Mouse (Mus musculus) MEL (cell line): ENCODE data around the gene Zkscan6. TPM values are rescaled to one million over a fixed set of nuclear protein-coding genes. Genes with fewer than 3 reads are reported as not detected.

Experiments used
- DNase-seq: peaks from one replicate; pipeline ENCODE4 v3.0.0; 2011; ENCODE audit warnings: low read depth, low spot score
- H3K27ac ChIP-seq: 2 replicates; pipeline ENCODE4 v1.5.1; 2012; ENCODE audit warnings: low read depth, mild to moderate bottlenecking, control low read depth, low read length, moderate library complexity; ENCODE audit not compliant: control insufficient read depth
- H3K27me3 ChIP-seq, 2 experiments: fragments of 150-350 bp in 1 of 2; sonication (generic) in 1 of 2; 2 replicates each; pipeline ENCODE4 v1.6.1; 2012; ENCODE audit warnings: low read length in 2 of 2, mild to moderate bottlenecking in 2 of 2, improper control_type of control experiment in 1 of 2, moderate library complexity in 1 of 2; ENCODE audit not compliant: insufficient read depth in 2 of 2, control insufficient read depth in 1 of 2
- H3K36me3 ChIP-seq, 2 experiments: 2 replicates each; pipeline ENCODE4 v1.6.1; 2012 to 2014; ENCODE audit warnings: low read length in 2 of 2, improper control_type of control experiment in 1 of 2, inconsistent platforms in 1 of 2, mild to moderate bottlenecking in 1 of 2; ENCODE audit not compliant: insufficient read depth in 2 of 2, control insufficient read depth in 1 of 2
- H3K4me1 ChIP-seq, 2 experiments: fragments of 150-350 bp in 1 of 2; sonication (generic) in 1 of 2; 2 replicates each; pipeline ENCODE4 v1.6.1; 2012; ENCODE audit warnings: low read length in 2 of 2, improper control_type of control experiment in 1 of 2, mild to moderate bottlenecking in 1 of 2; ENCODE audit not compliant: insufficient read depth in 2 of 2, control insufficient read depth in 1 of 2
- H3K4me3 ChIP-seq, 2 experiments: fragments of 150-350 bp in 1 of 2; sonication (generic) in 1 of 2; 2 replicates each; pipeline ENCODE4 v1.5.1; 2012; ENCODE audit warnings: low read depth in 2 of 2, low read length in 2 of 2, mild to moderate bottlenecking in 2 of 2, moderate library complexity in 2 of 2, control low read depth in 1 of 2, improper control_type of control experiment in 1 of 2; ENCODE audit not compliant: control insufficient read depth in 1 of 2, insufficient read depth in 1 of 2
- H3K79me2 ChIP-seq: 2 replicates; pipeline ENCODE4 v1.6.1; 2012; ENCODE audit warnings: mild to moderate bottlenecking, low read length, moderate library complexity; ENCODE audit not compliant: control insufficient read depth, poor library complexity, insufficient read depth
- H3K9ac ChIP-seq: 2 replicates; pipeline ENCODE4 v1.6.1; 2012; ENCODE audit warnings: low read depth, mild to moderate bottlenecking, control low read depth, low read length, moderate library complexity; ENCODE audit not compliant: control insufficient read depth, poor library complexity, severe bottlenecking
- H3K9me3 ChIP-seq: fragments of 150-350 bp; sonication (generic); replicated peaks from 2 replicates; pipeline ENCODE4 v1.6.1; 2012; ENCODE audit warnings: mild to moderate bottlenecking, low read length, improper control_type of control experiment, moderate library complexity; ENCODE audit not compliant: insufficient read depth
- BHLHE40 ChIP-seq: IDR thresholded peaks from 2 replicates; pipeline ENCODE4 v1.6.1; 2012; ENCODE audit warnings: low read depth, mild to moderate bottlenecking, inconsistent platforms, low read length, improper control_type of control experiment, borderline replicate concordance
- CHD1 ChIP-seq: IDR thresholded peaks from 2 replicates; pipeline ENCODE4 v1.6.1; 2012; ENCODE audit warnings: low read depth, mild to moderate bottlenecking, inconsistent platforms, low read length, improper control_type of control experiment
- CHD2 ChIP-seq: IDR thresholded peaks from 2 replicates; pipeline ENCODE4 v1.6.1; 2011; ENCODE audit warnings: low read length, improper control_type of control experiment
- CTCF ChIP-seq, 3 experiments: IDR thresholded peaks in 2 of 3; conservative IDR thresholded peaks in 1 of 3; 2 replicates each; pipeline ENCODE4 v1.5.1; 2011 to 2012; ENCODE audit warnings: low read length in 3 of 3, low read depth in 2 of 3, mild to moderate bottlenecking in 2 of 3, improper control_type of control experiment in 1 of 3, inconsistent platforms in 1 of 3, mixed read lengths in 1 of 3, moderate library complexity in 1 of 3; ENCODE audit not compliant: control insufficient read depth in 1 of 3, insufficient read depth in 1 of 3, poor library complexity in 1 of 3, severe bottlenecking in 1 of 3
- E2F4 ChIP-seq: IDR thresholded peaks from 2 replicates; pipeline ENCODE4 v1.6.1; 2011; ENCODE audit warnings: low read depth, low read length, improper control_type of control experiment, borderline replicate concordance
- ELF1 ChIP-seq: IDR thresholded peaks from 2 replicates; pipeline ENCODE4 v1.6.1; 2014; ENCODE audit warnings: low read depth, mild to moderate bottlenecking, inconsistent platforms, low read length, improper control_type of control experiment, moderate library complexity
- EP300 ChIP-seq, 2 experiments: IDR thresholded peaks; 2 replicates each; pipeline ENCODE4 v1.6.1; 2011; ENCODE audit warnings: improper control_type of control experiment in 2 of 2, low read length in 2 of 2, low read depth in 1 of 2, mild to moderate bottlenecking in 1 of 2
- ETS1 ChIP-seq: IDR thresholded peaks from 2 replicates; pipeline ENCODE4 v1.6.1; 2012; ENCODE audit warnings: low read depth, mild to moderate bottlenecking, inconsistent platforms, low read length, improper control_type of control experiment, moderate library complexity
- GABPA ChIP-seq: IDR thresholded peaks from 2 replicates; pipeline ENCODE4 v1.6.1; 2012; ENCODE audit warnings: low read depth, mild to moderate bottlenecking, inconsistent platforms, low read length, improper control_type of control experiment, moderate library complexity
- GATA1 ChIP-seq: IDR thresholded peaks from 2 replicates; pipeline ENCODE4 v1.6.1; 2011; ENCODE audit warnings: low read depth, low read length, improper control_type of control experiment
- HCFC1 ChIP-seq: IDR thresholded peaks from 2 replicates; pipeline ENCODE4 v1.6.1; 2012; ENCODE audit warnings: low read depth, mild to moderate bottlenecking, inconsistent platforms, low read length, improper control_type of control experiment, moderate library complexity
- JUND ChIP-seq: IDR thresholded peaks from 2 replicates; pipeline ENCODE4 v1.6.1; 2011; ENCODE audit warnings: low read depth, mild to moderate bottlenecking, improper control_type of control experiment, low read length
- KAT2A ChIP-seq: conservative IDR thresholded peaks from 2 replicates; pipeline ENCODE4 v1.6.1; 2012; ENCODE audit warnings: low read depth, low read length, improper control_type of control experiment, inconsistent platforms
- MAFK ChIP-seq: IDR thresholded peaks from 2 replicates; pipeline ENCODE4 v1.6.1; 2011; ENCODE audit warnings: low read depth, mild to moderate bottlenecking, low read length, improper control_type of control experiment, borderline replicate concordance
- MAX ChIP-seq: IDR thresholded peaks from 2 replicates; pipeline ENCODE4 v1.6.1; 2011; ENCODE audit warnings: low read length, improper control_type of control experiment
- MAZ ChIP-seq: IDR thresholded peaks from 2 replicates; pipeline ENCODE4 v1.6.1; 2012; ENCODE audit warnings: low read depth, mild to moderate bottlenecking, inconsistent platforms, low read length, improper control_type of control experiment
- MEF2A ChIP-seq: IDR thresholded peaks from 2 replicates; pipeline ENCODE4 v1.6.1; 2014; ENCODE audit warnings: low read depth, mild to moderate bottlenecking, inconsistent platforms, low read length, improper control_type of control experiment; ENCODE audit not compliant: poor library complexity, insufficient replicate concordance, severe bottlenecking; ENCODE audit errors: extremely low read depth
- MXI1 ChIP-seq: IDR thresholded peaks from 2 replicates; pipeline ENCODE4 v1.6.1; 2011; ENCODE audit warnings: mild to moderate bottlenecking, low read depth, low read length, improper control_type of control experiment
- NELFE ChIP-seq: IDR thresholded peaks from 2 replicates; pipeline ENCODE4 v1.6.1; 2011; ENCODE audit warnings: low read depth, low read length, improper control_type of control experiment
- NRF1 ChIP-seq: IDR thresholded peaks from 2 replicates; pipeline ENCODE4 v1.6.1; 2014; ENCODE audit warnings: low read depth, mild to moderate bottlenecking, inconsistent platforms, low read length, improper control_type of control experiment, moderate library complexity; ENCODE audit not compliant: poor library complexity, insufficient read depth, severe bottlenecking
- POLR2AphosphoS2 ChIP-seq: IDR thresholded peaks from 2 replicates; pipeline ENCODE4 v1.6.1; 2011; ENCODE audit warnings: low read length, improper control_type of control experiment
- POLR2AphosphoS5 ChIP-seq: IDR thresholded peaks from 2 replicates; pipeline ENCODE4 v1.6.1; 2012; ENCODE audit warnings: low read depth, borderline replicate concordance, mild to moderate bottlenecking, inconsistent platforms, low read length, moderate library complexity, mixed read lengths
- RAD21 ChIP-seq: IDR thresholded peaks from 2 replicates; pipeline ENCODE4 v1.6.1; 2011; ENCODE audit warnings: mild to moderate bottlenecking, low read depth, low read length, improper control_type of control experiment
- RCOR1 ChIP-seq: IDR thresholded peaks from 2 replicates; pipeline ENCODE4 v1.6.1; 2012; ENCODE audit warnings: low read depth, mild to moderate bottlenecking, inconsistent platforms, low read length, improper control_type of control experiment
- SIN3A ChIP-seq: IDR thresholded peaks from 2 replicates; pipeline ENCODE4 v1.6.1; 2012; ENCODE audit warnings: low read length, improper control_type of control experiment, inconsistent platforms
- SMC3 ChIP-seq: IDR thresholded peaks from 2 replicates; pipeline ENCODE4 v1.6.1; 2011; ENCODE audit warnings: low read depth, low read length, improper control_type of control experiment
- TAL1 ChIP-seq: IDR thresholded peaks from 2 replicates; pipeline ENCODE4 v1.6.1; 2012; ENCODE audit warnings: mild to moderate bottlenecking, inconsistent platforms, low read length, moderate library complexity, mixed read lengths
- TBP ChIP-seq: IDR thresholded peaks from 2 replicates; pipeline ENCODE4 v1.8.0; 2011; ENCODE audit warnings: low read depth, low read length, improper control_type of control experiment
- TCF12 ChIP-seq: IDR thresholded peaks from 2 replicates; pipeline ENCODE4 v1.6.1; 2014; ENCODE audit warnings: low read depth, mild to moderate bottlenecking, inconsistent platforms, low read length, improper control_type of control experiment, moderate library complexity
- UBTF ChIP-seq: IDR thresholded peaks from 2 replicates; pipeline ENCODE4 v1.6.1; 2012; ENCODE audit warnings: low read depth, mild to moderate bottlenecking, inconsistent platforms, low read length, improper control_type of control experiment, moderate library complexity, borderline replicate concordance; ENCODE audit not compliant: insufficient read depth
- USF1 ChIP-seq: IDR thresholded peaks from 2 replicates; pipeline ENCODE4 v1.6.1; 2014; ENCODE audit warnings: low read depth, mild to moderate bottlenecking, inconsistent platforms, low read length, improper control_type of control experiment, moderate library complexity
- USF2 ChIP-seq, 2 experiments: IDR thresholded peaks; 2 replicates each; pipeline ENCODE4 v1.6.1; 2011 to 2012; ENCODE audit warnings: improper control_type of control experiment in 2 of 2, low read length in 2 of 2, borderline replicate concordance in 1 of 2, inconsistent platforms in 1 of 2, low read depth in 1 of 2, mild to moderate bottlenecking in 1 of 2; ENCODE audit not compliant: insufficient read depth in 1 of 2
- ZC3H11A ChIP-seq: IDR thresholded peaks from 2 replicates; pipeline ENCODE4 v1.6.1; 2012; ENCODE audit warnings: low read depth, mild to moderate bottlenecking, inconsistent platforms, low read length, improper control_type of control experiment
- ZKSCAN1 ChIP-seq: IDR thresholded peaks from 2 replicates; pipeline ENCODE4 v1.6.1; 2012; ENCODE audit warnings: low read depth, mild to moderate bottlenecking, inconsistent platforms, low read length, improper control_type of control experiment, moderate library complexity
- ZNF384 ChIP-seq: IDR thresholded peaks from 2 replicates; pipeline ENCODE4 v1.6.1; 2012; ENCODE audit warnings: low read depth, mild to moderate bottlenecking, inconsistent platforms, low read length, improper control_type of control experiment
- polyA plus RNA-seq, 2 experiments: library from polyadenylated mRNA; stranded (reverse) in 1 of 2; unstranded in 1 of 2; fragments of >175 nt in 1 of 2; fragments of >200 nt in 1 of 2; gene quantifications; 2 replicates each; pipeline versions ENCODE4 v1.2.1 to v1.2.4; 2012; ENCODE audit warnings: low replicate concordance in 2 of 2, low read depth in 1 of 2; ENCODE audit not compliant: insufficient read length in 2 of 2, insufficient read depth in 1 of 2, missing spikeins in 1 of 2
- total RNA-seq: library from RNA; depleted of rRNA; stranded (reverse); fragments of 300-350 nt; gene quantifications from 2 replicates; pipeline ENCODE4 v1.2.3, GENCODE M21; 2012

The Zkscan6 gene
- total and polyA plus RNA-seq, 3 experiments, result 12.0 to 18.1 TPM; not detected in 1

- H3K27me3 ChIP-seq, result no peaks in the 10 kb centered on the region
- H3K9ac ChIP-seq, result no peak overlapping the region
- no peaks in the 10 kb centered on the region for H3K9me3 ChIP-seq
- peak; percentile 87 for DNase-seq
- peak overlapping the region; percentile 51; the same call in 1 of the 2 replicates for H3K27ac ChIP-seq
- TF ChIP-seq USF2 (IDR thresholded peaks at IDR 0.05; ENCODE audit: borderline replicate concordance in 1 of 2, insufficient read depth in 1 of 2, low read depth in 1 of 2, low read length in 2 of 2) (no peak), USF1 (no peak), CTCF (IDR thresholded peaks at IDR 0.05 in 2 of 3, conservative IDR thresholded peaks at IDR 0.05 in 1 of 3; ENCODE audit: control insufficient read depth in 1 of 3, insufficient read depth in 1 of 3, low read depth in 2 of 3, low read length in 3 of 3, poor library complexity in 1 of 3, severe bottlenecking in 1 of 3) (no peak), MXI1 (no peak), EP300 (IDR thresholded peaks at IDR 0.05; ENCODE audit: low read depth in 1 of 2, low read length in 2 of 2) (peak; percentile 79 to 82; a peak in 3 of 4 replicates), SMC3 (no peak), ZC3H11A (no peak), ELF1 (no peak), POLR2AphosphoS5 (no peak), POLR2AphosphoS2 (no peak), GATA1 (peak; percentile 90), MAFK (no peak), MAZ (no peak), CHD2 (no peak), JUND (no peak), ZNF384 (no peak), RAD21 (no peak), KAT2A (no peak), UBTF (no peak), BHLHE40 (no peak), TCF12 (peak; percentile 82), NELFE (no peak), ZKSCAN1 (no peak), TBP (no peak), GABPA (no peak), MEF2A (no peak), MAX (no peak), RCOR1 (peak; percentile 57; the same call in 1 of the 2 replicates), HCFC1 (no peak), E2F4 (no peak), TAL1 (peak; percentile 62), ETS1 (peak; percentile 84), CHD1 (no peak), NRF1 (no peak), SIN3A (peak; percentile 58)
- H3K4me1 ChIP-seq, result peaks cover 28 to 47% of the 10 kb centered on the region in 2 experiments
- H3K36me3 ChIP-seq, result peaks cover 3 to 49% of the 10 kb centered on the region in 2 experiments; a peak in 3 of 4 replicates
- H3K4me3 ChIP-seq, result no peak overlapping the region
- peaks cover 18% of the 10 kb centered on the region for H3K79me2 ChIP-seq
Measured at GRCm38 (mm10) chr11:65769990-65770389, 37.0 kb upstream of the Zkscan6 start.
